Mouse (Mus musculus) hindbrain, postnatal 0 days (tissue): ENCODE data around the gene Gh. TPM values are rescaled to one million over a fixed set of nuclear protein-coding genes. Genes with fewer than 3 reads are reported as not detected.
A peak's percentile ranks its signal among the peaks of the same experiment; 100 is the strongest.

Source experiments
- ATAC-seq: fragments of 200-750 bp; cut with Nextera tagmentation; 2 replicates; pipeline ENCODE4 v1.8.0; 2017; ENCODE audit warnings: mild to moderate bottlenecking, moderate TSS enrichment, moderate library complexity
- DNase-seq: peaks from one replicate; pipeline ENCODE4 v3.0.0-alpha.2; 2015; ENCODE audit warnings: low spot score
- H3K27ac ChIP-seq: fragments of 300-500 bp; sonication (generic); 2 replicates; pipeline ENCODE4 v1.5.1; 2014; ENCODE audit warnings: mild to moderate bottlenecking
- H3K27me3 ChIP-seq: fragments of 300-500 bp; sonication (generic); 2 replicates; pipeline ENCODE4 v1.6.1; 2014; ENCODE audit warnings: low read length, mixed read lengths; ENCODE audit not compliant: insufficient read depth
- H3K36me3 ChIP-seq: fragments of 300-500 bp; sonication (generic); 2 replicates; pipeline ENCODE4 v1.6.1; 2014; ENCODE audit warnings: low read length, mixed read lengths; ENCODE audit not compliant: insufficient read depth
- H3K4me1 ChIP-seq: fragments of 300-500 bp; sonication (generic); 2 replicates; pipeline ENCODE4 v1.6.1; 2014; ENCODE audit warnings: antibody characterized with exemption, low read length, mixed read lengths; ENCODE audit not compliant: insufficient read depth
- H3K4me2 ChIP-seq: fragments of 300-500 bp; sonication (generic); 2 replicates; pipeline ENCODE4 v1.6.1; 2014; ENCODE audit warnings: low read depth, mild to moderate bottlenecking, low read length, moderate library complexity, mixed read lengths
- H3K4me3 ChIP-seq: fragments of 300-500 bp; sonication (generic); 2 replicates; pipeline ENCODE4 v1.5.1; 2014; ENCODE audit warnings: low read length
- H3K9ac ChIP-seq: fragments of 300-500 bp; sonication (generic); replicated peaks from 2 replicates; pipeline ENCODE4 v1.6.1; 2014; ENCODE audit warnings: mild to moderate bottlenecking, low read length, moderate library complexity, mixed read lengths
- H3K9me3 ChIP-seq: fragments of 300-500 bp; sonication (generic); 2 replicates; pipeline ENCODE4 v1.6.1; 2016; ENCODE audit warnings: low read length, mixed read lengths
- CTCF ChIP-seq: IDR thresholded peaks from 2 replicates; pipeline ENCODE4 v1.5.1; 2016; ENCODE audit warnings: antibody characterized with exemption, control low read depth, low read depth
- WGBS: fragments of 180-500 bp; shearing (Covaris S2); extraction: QIAGEN DNeasy Blood & Tissue Kit; methylation state at CpG from one replicate; pipeline ENCODE4 v1.1.7; 2014; 5-methylcytosine and 5-hydroxymethylcytosine counted together
- polyA plus RNA-seq: library from polyadenylated mRNA; unstranded; fragments of >200 nt; fragmentation: Nextera tagmentation; extraction: Ambion mirVana; gene quantifications from 2 replicates; pipeline ENCODE4 v1.2.1, GENCODE M21; 2015
- total RNA-seq: library from RNA; depleted of rRNA; stranded (reverse); fragments of >200 nt; gene quantifications from 2 replicates; pipeline ENCODE4 v1.2.3, GENCODE M21; 2014

The Gh gene
- total and polyA plus RNA-seq, 2 experiments from 2014 or later, result not detected

- ATAC-seq, result peak; percentile 37
Observed at GRCm38 (mm10) chr11:106267311-106267852, 34.3 kb downstream of the Gh start.

GRCm38 (mm10) chr11:106266431-106266830 lies 35.2 kb downstream of the Gh start:
- WGBS, result 91% methylated on average over 10 of the region's 10 CpGs
- no peak for TF ChIP-seq CTCF
- DNase-seq (no peak), ATAC-seq (no peak)
- Histone ChIP-seq H3K9ac (no peak overlapping the region), H3K27me3 (no peaks in the 10 kb centered on the region), H3K9me3 (no peaks in the 10 kb centered on the region), H3K36me3 (peaks cover 51% of the 10 kb centered on the region), H3K4me1 (peaks cover 26% of the 10 kb centered on the region), H3K4me2 (0 out of 2 replicates have a peak overlapping the region, but pooled peaks have one; percentile 33), H3K4me3 (no peak overlapping the region), H3K27ac (0 out of 2 replicates have a peak overlapping the region, but pooled peaks have one; percentile 76)

More at GRCm38 (mm10) chr11:106267311-106267852, 34.3 kb downstream of the Gh start:
- Histone ChIP-seq H3K27ac (peak overlapping the region; percentile 76), H3K9me3 (no peaks in the 10 kb centered on the region), H3K36me3 (peaks cover 42% of the 10 kb centered on the region), H3K4me3 (0 out of 2 replicates have a peak overlapping the region, but pooled peaks have one; percentile 2), H3K4me1 (peaks cover 30% of the 10 kb centered on the region), H3K27me3 (no peaks in the 10 kb centered on the region), H3K4me2 (peak overlapping the region; percentile 33; the same call in 1 of the 2 replicates), H3K9ac (peak overlapping the region; percentile 33; the same call in 1 of the 2 replicates)
- DNase-seq, result peak; percentile 50
- TF ChIP-seq CTCF, result no peak
- WGBS, result 50% methylated on average over 15 of the region's 15 CpGs

GRCm38 (mm10) chr11:106265570-106265969 lies 36.1 kb downstream of the Gh start:
- TF ChIP-seq CTCF, result no peak
- Histone ChIP-seq H3K9me3 (no peaks in the 10 kb centered on the region), H3K27me3 (no peaks in the 10 kb centered on the region), H3K27ac (no peak overlapping the region), H3K4me1 (peaks cover 20% of the 10 kb centered on the region), H3K4me2 (no peak overlapping the region), H3K36me3 (peaks cover 52% of the 10 kb centered on the region), H3K4me3 (no peak overlapping the region), H3K9ac (no peak overlapping the region)
- DNase-seq (no peak), ATAC-seq (no peak)
- WGBS, result 91% methylated on average over 4 of the region's 4 CpGs

- Histone ChIP-seq H3K4me1 (peaks cover 15% of the 10 kb centered on the region), H3K4me2 (no peak overlapping the region), H3K9me3 (no peaks in the 10 kb centered on the region), H3K9ac (no peak overlapping the region), H3K27ac (no peak overlapping the region), H3K4me3 (no peak overlapping the region), H3K27me3 (no peaks in the 10 kb centered on the region), H3K36me3 (peaks cover 52% of the 10 kb centered on the region)
- WGBS, result 91% methylated on average over 15 of the region's 15 CpGs
- no peak for ATAC-seq
- no peak for DNase-seq
- no peak for TF ChIP-seq CTCF
Observed at GRCm38 (mm10) chr11:106264988-106265387, 36.7 kb downstream of the Gh start.

- WGBS, result 90% methylated on average over 9 of the region's 9 CpGs
- no peak for DNase-seq
- Histone ChIP-seq H3K27ac (no peak overlapping the region), H3K9me3 (no peaks in the 10 kb centered on the region), H3K27me3 (no peaks in the 10 kb centered on the region), H3K9ac (no peak overlapping the region), H3K36me3 (peaks cover 52% of the 10 kb centered on the region), H3K4me3 (no peak overlapping the region), H3K4me1 (peaks cover 14% of the 10 kb centered on the region), H3K4me2 (no peak overlapping the region)
- no peak for TF ChIP-seq CTCF
- no peak for ATAC-seq
Observed at GRCm38 (mm10) chr11:106263963-106264362, 37.7 kb downstream of the Gh start.

- 86% methylated on average over 14 of the region's 14 CpGs for WGBS
- H3K4me1 ChIP-seq, result peaks cover 5% of the 10 kb centered on the region
- H3K36me3 ChIP-seq, result peaks cover 48% of the 10 kb centered on the region
- H3K27ac ChIP-seq, result no peak overlapping the region
- DNase-seq, result no peak
- H3K9ac ChIP-seq, result no peak overlapping the region
- no peak for TF ChIP-seq CTCF
- no peak overlapping the region for H3K4me3 ChIP-seq
- no peaks in the 10 kb centered on the region for H3K9me3 ChIP-seq
- H3K27me3 ChIP-seq, result no peaks in the 10 kb centered on the region
- no peak for ATAC-seq
- no peak overlapping the region for H3K4me2 ChIP-seq
Observed at GRCm38 (mm10) chr11:106260826-106261450, 40.7 kb downstream of the Gh start.

- no peak for DNase-seq
- no peaks in the 10 kb centered on the region for H3K9me3 ChIP-seq
- no peak for ATAC-seq
- H3K9ac ChIP-seq, result peak overlapping the region; percentile 74
- H3K4me3 ChIP-seq, result peak overlapping the region; percentile 61
- H3K4me1 ChIP-seq, result peaks cover 5% of the 10 kb centered on the region
- no peak overlapping the region for H3K27ac ChIP-seq
- TF ChIP-seq CTCF, result no peak
- WGBS, result 71% methylated on average over 5 of the region's 5 CpGs
- no peaks in the 10 kb centered on the region for H3K27me3 ChIP-seq
- peak overlapping the region; percentile 91 for H3K4me2 ChIP-seq
- peaks cover 30% of the 10 kb centered on the region for H3K36me3 ChIP-seq
Observed at GRCm38 (mm10) chr11:106256775-106257174, 44.9 kb downstream of the Gh start.
